Mouse (Mus musculus): ENCODE results near the gene Gpx3.
"Not testable (repeated sequence)": the region's sequence is repeated elsewhere in the genome, so short reads cannot be mapped to it uniquely, and the experiment has no call there.

Gpx3 gene

GRCm38 (mm10) chr11:54940056-54940455 is 37.8 kb downstream of the Gpx3 start:
- DNase-seq: no peak

GRCm38 (mm10) chr11:54944702-54945101 is 42.4 kb downstream of the Gpx3 start:
- no peak for DNase-seq

GRCm38 (mm10) chr11:54949717-54950116 is 47.5 kb downstream of the Gpx3 start:
- no peak for DNase-seq

- DNase-seq: no peak
Observed at GRCm38 (mm10) chr11:54950684-54951083, 48.4 kb downstream of the Gpx3 start.

- no peak for DNase-seq
Observed at GRCm38 (mm10) chr11:54952651-54953050, 50.4 kb downstream of the Gpx3 start.

- DNase-seq: peak; percentile 52
Observed at GRCm38 (mm10) chr11:54953993-54954446, 51.8 kb downstream of the Gpx3 start.

GRCm38 (mm10) chr11:54954716-54955115 is 52.5 kb downstream of the Gpx3 start:
- DNase-seq: no peak

- not testable (repeated sequence) for DNase-seq
Observed at GRCm38 (mm10) chr11:54955400-54955734, 53.1 kb downstream of the Gpx3 start.

- DNase-seq: peak; percentile 98
Observed at GRCm38 (mm10) chr11:54955735-54956480, 53.7 kb downstream of the Gpx3 start.

- DNase-seq: no peak
Observed at GRCm38 (mm10) chr11:54956912-54957311, 54.7 kb downstream of the Gpx3 start.

GRCm38 (mm10) chr11:54957708-54958107 is 55.5 kb downstream of the Gpx3 start:
- DNase-seq: not testable (repeated sequence)

GRCm38 (mm10) chr11:54958571-54959073 is 56.4 kb downstream of the Gpx3 start:
- DNase-seq: no peak

All from right cerebral cortex, adult 18-20 months (tissue).